Mouse (Mus musculus) effector memory CD4-positive, alpha-beta T cell, adult 5 months (primary cell): ENCODE measurements around the gene Scn1a. TPM values are rescaled to one million over a fixed set of nuclear protein-coding genes. Genes with fewer than 3 reads are reported as not detected.

Source experiments
- polyA plus RNA-seq: library from polyadenylated mRNA; unstranded; fragments of 100-300 nt; shearing (Covaris generic); gene quantifications from one replicate; pipeline ENCODE4 v1.2.1, GENCODE M21; 2017

Scn1a gene
- polyA plus RNA-seq = not detected

GRCm38 (mm10) chr2:66440711-66441110, at the start of gene Scn1a:
Gene Scn1a (minus strand): TSS chr2:66440840.

DNA sequence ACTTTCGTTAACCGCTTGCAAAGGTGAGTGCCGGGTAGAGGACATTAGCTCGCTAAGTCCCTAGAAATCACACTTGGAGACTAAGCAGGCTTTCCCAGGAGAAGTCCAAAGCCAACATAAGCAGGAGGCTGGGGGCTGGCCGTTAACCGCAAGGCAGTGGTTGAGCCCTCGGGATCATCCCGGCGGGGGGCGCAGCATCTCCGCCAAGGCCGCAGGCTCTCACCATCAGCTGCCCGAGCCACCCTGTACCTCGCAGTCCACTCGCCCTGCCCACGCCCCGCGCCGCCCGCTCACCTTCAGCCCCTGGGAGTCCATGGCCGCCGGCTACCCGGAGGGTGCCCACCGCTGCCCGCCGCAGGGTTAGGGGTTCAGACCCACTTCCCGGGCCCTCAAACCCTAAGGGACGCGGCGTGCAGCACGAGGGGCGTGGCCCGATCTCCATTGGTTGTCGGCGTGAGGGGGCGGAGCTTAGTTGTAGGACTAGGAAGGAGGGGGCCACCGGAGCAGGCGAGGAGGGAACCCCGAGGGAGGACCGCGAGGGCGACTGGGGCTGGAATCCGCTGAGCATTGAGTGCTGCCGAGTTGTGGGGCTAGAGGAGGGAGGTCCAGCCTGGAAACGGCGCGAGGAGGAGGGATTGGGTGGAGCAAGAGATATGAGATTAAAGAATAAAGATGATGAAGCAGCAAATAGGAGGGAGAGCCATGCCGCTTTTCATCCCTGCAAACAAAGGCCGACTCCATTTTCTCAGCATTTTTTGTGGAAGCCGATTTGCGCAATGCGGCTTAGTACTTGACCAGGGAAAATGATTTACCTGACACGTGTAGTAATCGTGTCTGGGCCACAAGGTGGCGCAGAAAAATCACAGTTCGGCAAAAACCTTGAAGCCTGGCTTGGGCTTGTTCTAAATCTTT, 184.2 kb downstream of the Scn1a start, which contains the start of gene Ttc21b:
Ttc21b (minus strand) TSS at position 398 of the 912 bp plus-strand sequence.

Other genes starting within 250 kb of the Scn1a start
- gene Ttc21b, start 184.2 kb downstream of the Scn1a start, polyA plus RNA-seq = 5.6 TPM
- 0.12 TPM for gene Scn9a, start 194.1 kb upstream of the Scn1a start, polyA plus RNA-seq